Mouse (Mus musculus): ENCODE measurements at regions not wholly inside any gene's neighbourhood (a gene's known extent, or its start where the extent isn't known, plus 50 kb on each side); places are given as distances from the start of the nearest gene placed in this dataset.

DNA sequence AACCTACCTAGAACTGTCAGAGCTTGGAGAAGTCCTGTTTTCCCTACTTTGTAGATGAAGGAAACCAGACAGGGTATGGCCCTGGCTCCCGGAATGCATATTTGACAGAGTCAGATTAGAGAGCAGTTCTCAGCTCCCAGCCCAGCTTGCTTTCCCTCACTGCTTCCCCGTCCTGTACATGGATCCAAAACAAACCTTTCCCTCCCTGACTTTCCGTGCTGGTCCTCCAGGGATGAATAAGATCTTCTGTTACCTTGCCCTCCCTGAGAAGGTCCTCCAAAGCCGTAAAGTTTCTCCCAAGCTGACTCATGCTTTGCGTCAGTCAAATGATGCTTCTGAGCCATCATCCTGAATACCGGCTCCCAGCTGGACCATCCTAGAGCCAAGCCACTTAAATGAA, 160.2 kb upstream of the Jmjd1c start:
- DNase-seq (ENCODE audit: low spot score) = no peak

- no peak for DNase-seq (ENCODE audit: low spot score)
These were observed 158.8 kb upstream of the Jmjd1c start for GRCm38 (mm10) chr10:66937116-66937515.

DNA sequence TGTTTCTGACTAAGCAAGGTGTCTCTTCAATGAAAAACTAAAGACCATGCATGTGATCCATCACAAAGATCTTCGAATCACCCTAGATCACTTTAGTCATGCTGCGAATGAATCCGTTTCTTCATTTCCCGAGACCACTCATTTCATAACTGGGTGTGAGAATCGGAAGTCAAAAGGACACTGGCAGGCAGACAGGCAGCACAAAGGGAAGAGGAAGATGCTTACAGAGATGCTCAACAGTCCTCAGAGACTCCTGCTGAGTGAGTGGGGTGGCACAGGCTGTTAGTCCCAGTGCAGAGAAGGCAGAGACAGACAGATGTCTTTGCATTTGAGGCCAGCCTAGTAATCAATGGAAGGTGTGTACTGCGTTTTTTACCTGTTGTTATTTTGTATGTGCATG, 155.6 kb upstream of the Jmjd1c start:
- no peak for DNase-seq (ENCODE audit: low spot score)

DNA sequence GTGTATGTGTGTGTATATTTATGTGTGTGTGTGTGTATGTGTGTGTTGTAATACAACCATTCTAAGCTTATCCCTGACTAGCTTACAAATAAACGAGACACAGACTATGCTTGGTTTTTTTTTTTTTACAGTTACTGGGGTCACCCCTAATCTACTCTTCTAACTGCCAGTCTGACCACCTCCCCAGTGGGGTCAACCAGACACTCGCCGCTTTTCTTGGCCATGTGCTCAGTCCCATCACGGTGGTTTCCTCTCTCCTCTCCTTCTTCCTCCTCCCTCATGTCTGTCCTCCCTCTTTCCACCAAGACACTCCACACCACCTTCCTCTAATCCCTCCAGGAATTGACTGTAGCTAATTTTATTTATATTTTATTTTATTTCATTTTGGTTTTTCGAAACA, 155.0 kb upstream of the Jmjd1c start:
- DNase-seq (ENCODE audit: low spot score) = no peak

GRCm38 (mm10) chr10:66941974-66942373, 154.0 kb upstream of the Jmjd1c start:
- DNase-seq (ENCODE audit: low spot score) = no peak

DNA sequence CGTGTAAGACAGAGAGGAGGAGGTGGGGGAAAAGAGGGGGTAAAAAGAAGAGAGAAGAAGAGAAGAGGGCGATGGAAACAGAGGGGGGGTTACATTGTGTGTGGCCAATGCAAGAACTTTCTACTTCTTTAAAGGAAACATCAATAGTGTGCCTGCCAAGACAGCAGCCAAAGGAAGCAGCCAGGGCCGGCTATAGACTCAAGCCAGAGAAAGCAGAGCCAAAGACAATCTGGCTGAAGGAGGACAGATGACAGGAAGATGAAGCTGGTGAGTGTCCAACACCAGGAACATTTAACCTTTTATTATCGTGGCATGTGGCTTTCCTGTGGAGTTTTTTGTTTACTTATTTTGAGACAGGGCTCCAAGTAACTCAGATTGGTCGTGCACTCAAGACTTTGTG, 152.1 kb upstream of the Jmjd1c start:
- no peak for DNase-seq (ENCODE audit: low spot score)

DNA sequence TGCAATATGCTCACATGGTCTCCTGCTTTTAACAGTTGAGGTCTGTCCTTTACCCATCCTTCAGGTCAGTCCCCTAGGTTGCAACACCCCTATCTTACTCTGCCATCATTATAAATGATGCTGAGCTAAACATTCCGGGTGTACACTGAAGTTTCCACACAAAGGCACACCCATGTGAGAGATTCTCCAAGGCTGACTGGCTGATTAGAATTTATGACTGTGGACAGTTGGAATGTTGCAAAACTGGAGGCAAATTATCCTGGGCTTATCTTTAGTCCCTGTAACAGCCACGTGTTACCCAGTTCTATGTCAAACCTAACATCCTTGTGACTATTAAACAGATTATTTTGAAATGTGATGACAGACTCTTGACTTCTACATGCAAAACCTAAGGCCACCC, 149.8 kb upstream of the Jmjd1c start:
- DNase-seq (ENCODE audit: low spot score) = no peak

DNA sequence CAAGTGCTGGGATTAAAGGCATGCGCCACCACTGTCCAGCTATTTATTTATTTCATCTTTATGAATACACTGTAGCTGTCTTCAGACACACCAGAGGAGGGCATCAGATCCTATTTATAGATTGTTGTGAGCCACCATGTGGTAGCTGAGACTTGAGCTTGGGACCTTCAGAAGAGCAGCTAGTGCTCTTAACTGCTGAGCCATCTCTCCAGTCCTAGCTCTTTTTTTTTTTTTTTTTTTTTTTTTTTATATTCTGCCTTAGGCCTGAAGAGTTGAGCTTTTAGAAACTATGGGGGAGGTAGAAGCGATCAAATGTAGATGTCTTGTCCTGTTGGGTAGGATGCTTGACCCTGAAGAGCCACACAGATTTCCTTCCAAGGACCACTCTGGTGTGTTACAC, 147.6 kb upstream of the Jmjd1c start:
- no peak for DNase-seq (ENCODE audit: low spot score)

- DNase-seq (ENCODE audit: low spot score) = no peak
These were observed 145.5 kb upstream of the Jmjd1c start for GRCm38 (mm10) chr10:66950441-66950840.

GRCm38 (mm10) chr10:66951231-66951822, 144.6 kb upstream of the Jmjd1c start:
- DNase-seq (ENCODE audit: low spot score) = no peak

- no peak for DNase-seq (ENCODE audit: low spot score)
These were observed 144.0 kb upstream of the Jmjd1c start for GRCm38 (mm10) chr10:66951935-66952334.

GRCm38 (mm10) chr10:66953248-66953975, 142.5 kb upstream of the Jmjd1c start:
- no peak for DNase-seq (ENCODE audit: low spot score)

- no peak for DNase-seq (ENCODE audit: low spot score)
These were observed 141.9 kb upstream of the Jmjd1c start for GRCm38 (mm10) chr10:66953976-66954505.

GRCm38 (mm10) chr10:66955430-66955829, 140.5 kb upstream of the Jmjd1c start:
- DNase-seq (ENCODE audit: low spot score) = no peak

GRCm38 (mm10) chr10:66956619-66957018, 139.3 kb upstream of the Jmjd1c start:
- no peak for DNase-seq (ENCODE audit: low spot score)

- no peak for DNase-seq (ENCODE audit: low spot score)
These were observed 138.6 kb upstream of the Jmjd1c start for GRCm38 (mm10) chr10:66957373-66957772.
